Mouse (Mus musculus): ENCODE data around the gene Tomm34. TPM values are rescaled to one million over a fixed set of nuclear protein-coding genes. Genes with fewer than 3 reads are reported as not detected.

The Tomm34 gene
- polyA plus RNA-seq, 1 experiment from 2014 or later, result 32.4 TPM

- H3K27ac ChIP-seq, result no peak overlapping the region
- no peak overlapping the region for H3K4me2 ChIP-seq
- peaks cover 21% of the 10 kb centered on the region for H3K36me3 ChIP-seq
- ATAC-seq, result no peak
- no peak overlapping the region for H3K9ac ChIP-seq
- H3K4me1 ChIP-seq, result peaks cover 84% of the 10 kb centered on the region
- H3K9me3 ChIP-seq (replicated peaks), result no peaks in the 10 kb centered on the region
- no peaks in the 10 kb centered on the region for H3K27me3 ChIP-seq (replicated peaks)
- H3K4me3 ChIP-seq, result no peak overlapping the region
- WGBS (ENCODE audit: insufficient replicate concordance), result 81% methylated on average over 2 of the region's 2 CpGs
Measured at GRCm38 (mm10) chr2:164007987-164008545, 62.9 kb downstream of the Tomm34 start.

GRCm38 (mm10) chr2:164007547-164007946 is 63.4 kb downstream of the Tomm34 start:
- H3K4me3 ChIP-seq, result no peak overlapping the region
- no peak overlapping the region for H3K27ac ChIP-seq
- no peak for ATAC-seq
- no peaks in the 10 kb centered on the region for H3K27me3 ChIP-seq (replicated peaks)
- 84% methylated on average over 8 of the region's 8 CpGs for WGBS (ENCODE audit: insufficient replicate concordance)
- no peaks in the 10 kb centered on the region for H3K9me3 ChIP-seq (replicated peaks)
- no peak overlapping the region for H3K9ac ChIP-seq
- peaks cover 19% of the 10 kb centered on the region for H3K36me3 ChIP-seq
- H3K4me2 ChIP-seq, result no peak overlapping the region
- H3K4me1 ChIP-seq, result peaks cover 87% of the 10 kb centered on the region

DNA sequence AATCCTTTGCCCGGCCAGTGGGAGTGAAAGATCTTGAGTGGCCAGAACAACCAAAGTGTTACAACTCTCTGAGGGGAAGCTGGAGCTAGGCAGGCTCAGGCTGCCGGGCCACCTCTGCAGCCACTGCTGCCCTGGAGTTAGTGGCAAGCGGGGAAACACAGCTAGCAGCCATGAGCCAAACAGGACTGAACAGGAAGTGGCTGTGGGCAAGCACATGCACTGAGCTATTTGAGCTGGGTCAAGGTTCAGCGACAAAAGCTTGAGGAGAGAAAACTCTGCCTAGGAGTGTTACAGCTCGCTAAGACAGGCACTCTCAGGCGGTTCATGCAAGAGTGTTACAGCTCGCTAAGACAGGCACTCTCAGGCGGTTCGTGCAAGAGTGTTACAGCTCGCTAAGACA is 64.0 kb downstream of the Tomm34 start:
- no peak overlapping the region for H3K27ac ChIP-seq

DNA sequence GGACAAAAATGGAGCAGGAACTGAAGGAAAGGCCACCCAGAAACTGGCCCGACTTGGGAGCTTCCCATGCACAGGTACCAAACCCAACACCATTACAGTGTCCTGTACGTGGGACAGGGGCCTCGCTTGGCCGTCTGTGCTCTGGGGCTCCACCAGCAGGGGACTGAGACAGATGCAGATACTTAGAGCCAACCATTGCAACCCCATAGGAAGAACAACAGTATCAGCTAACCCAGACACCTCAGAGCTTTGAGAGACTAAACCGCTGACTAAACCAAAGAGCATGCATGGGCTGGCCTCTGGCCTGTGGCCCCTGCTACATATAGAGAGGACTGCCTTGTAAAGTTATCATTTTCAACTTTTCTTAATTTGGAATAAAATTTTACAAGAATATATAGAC is 66.5 kb downstream of the Tomm34 start:
- H3K27me3 ChIP-seq (replicated peaks), result no peaks in the 10 kb centered on the region
- H3K4me1 ChIP-seq, result peaks cover 75% of the 10 kb centered on the region
- no peak overlapping the region for H3K9ac ChIP-seq
- 55% methylated on average over 5 of the region's 5 CpGs for WGBS (ENCODE audit: insufficient replicate concordance)
- H3K27ac ChIP-seq, result no peak overlapping the region
- H3K9me3 ChIP-seq (replicated peaks), result no peaks in the 10 kb centered on the region
- no peak overlapping the region for H3K4me2 ChIP-seq
- no peak overlapping the region for H3K4me3 ChIP-seq
- H3K36me3 ChIP-seq, result peaks cover 8% of the 10 kb centered on the region
- peak; percentile 24; the same call in 1 of the 2 replicates for ATAC-seq

More for the DNA sequence above, 64.0 kb downstream of the Tomm34 start:
- H3K9me3 ChIP-seq (replicated peaks), result no peaks in the 10 kb centered on the region
- H3K36me3 ChIP-seq, result peaks cover 14% of the 10 kb centered on the region
- H3K27me3 ChIP-seq (replicated peaks), result no peaks in the 10 kb centered on the region
- whole genome bisulfite sequencing (ENCODE audit: insufficient replicate concordance), result 32% methylated on average over 10 of the region's 10 CpGs
- H3K4me3 ChIP-seq, result no peak overlapping the region
- H3K4me2 ChIP-seq, result peak overlapping the region; percentile 18; the same call in 1 of the 2 replicates
- H3K9ac ChIP-seq, result no peak overlapping the region
- H3K4me1 ChIP-seq, result peaks cover 84% of the 10 kb centered on the region
- ATAC-seq, result no peak

Other genes with a start within 250 kb of the Tomm34 start
- not detected in 2 replicates for gene Kcnk15, start 217.5 kb downstream of the Tomm34 start, polyA plus RNA-seq (2016; fragmentation: Nextera tagmentation; extraction: Ambion mirVana)
- 0.07 and 0.11 TPM in 2 replicates for gene Rims4, start 152.5 kb downstream of the Tomm34 start, polyA plus RNA-seq (2016; fragmentation: Nextera tagmentation; extraction: Ambion mirVana)
- 154 and 161 TPM in 2 replicates for gene Ywhab, start 76.2 kb downstream of the Tomm34 start, polyA plus RNA-seq (2016; fragmentation: Nextera tagmentation; extraction: Ambion mirVana)
- 0.17 and 0.31 TPM in 2 replicates for gene Pabpc1l, start 45.7 kb downstream of the Tomm34 start, polyA plus RNA-seq (2016; fragmentation: Nextera tagmentation; extraction: Ambion mirVana)
- 20.7 and 21.0 TPM in 2 replicates for gene Stk4, start 847 bp downstream of the Tomm34 start, polyA plus RNA-seq (2016; fragmentation: Nextera tagmentation; extraction: Ambion mirVana)
- not detected in 2 replicates for gene Kcns1, start 99.9 kb upstream of the Tomm34 start, polyA plus RNA-seq (2016; fragmentation: Nextera tagmentation; extraction: Ambion mirVana)
- gene Wfdc5, start 111.6 kb upstream of the Tomm34 start, polyA plus RNA-seq (2016; fragmentation: Nextera tagmentation; extraction: Ambion mirVana), result not detected in 2 replicates
- not detected in 2 replicates for gene Wfdc12, start 119.4 kb upstream of the Tomm34 start, polyA plus RNA-seq (2016; fragmentation: Nextera tagmentation; extraction: Ambion mirVana)
- gene Wfdc15a, start 129.0 kb upstream of the Tomm34 start, polyA plus RNA-seq (2016; fragmentation: Nextera tagmentation; extraction: Ambion mirVana), result not detected in 2 replicates
- gene Wfdc15b, start 150.5 kb upstream of the Tomm34 start, polyA plus RNA-seq (2016; fragmentation: Nextera tagmentation; extraction: Ambion mirVana), result 0.30 TPM in 1 of 2 replicates, not detected in the other
- gene Svs2, start 167.3 kb upstream of the Tomm34 start, polyA plus RNA-seq (2016; fragmentation: Nextera tagmentation; extraction: Ambion mirVana), result not detected in 2 replicates
- gene Svs3b, start 185.5 kb upstream of the Tomm34 start, polyA plus RNA-seq (2016; fragmentation: Nextera tagmentation; extraction: Ambion mirVana), result not detected in 2 replicates
- not detected in 2 replicates for gene Svs4, start 207.3 kb upstream of the Tomm34 start, polyA plus RNA-seq (2016; fragmentation: Nextera tagmentation; extraction: Ambion mirVana)
- gene Svs3a, start 218.1 kb upstream of the Tomm34 start, polyA plus RNA-seq (2016; fragmentation: Nextera tagmentation; extraction: Ambion mirVana), result not detected in 2 replicates
- not detected in 2 replicates for gene Svs6, start 245.6 kb upstream of the Tomm34 start, polyA plus RNA-seq (2016; fragmentation: Nextera tagmentation; extraction: Ambion mirVana)

Measured in liver, embryonic 12.5 days (tissue).